Mouse (Mus musculus) central nervous system, embryonic 11.5 days (tissue): ENCODE measurements around the gene Phospho2. TPM values are rescaled to one million over a fixed set of nuclear protein-coding genes. Genes with fewer than 3 reads are reported as not detected.

ENCODE experiments used
- polyA plus RNA-seq: library from polyadenylated mRNA; depleted of rRNA; stranded (reverse); fragments of >200 nt; gene quantifications from 2 replicates; pipeline ENCODE4 v1.2.3, GENCODE M21; 2012; rRNA removed

Phospho2 gene
- polyA plus RNA-seq, result 27.8 and 55.6 TPM in 2 replicates

DNA sequence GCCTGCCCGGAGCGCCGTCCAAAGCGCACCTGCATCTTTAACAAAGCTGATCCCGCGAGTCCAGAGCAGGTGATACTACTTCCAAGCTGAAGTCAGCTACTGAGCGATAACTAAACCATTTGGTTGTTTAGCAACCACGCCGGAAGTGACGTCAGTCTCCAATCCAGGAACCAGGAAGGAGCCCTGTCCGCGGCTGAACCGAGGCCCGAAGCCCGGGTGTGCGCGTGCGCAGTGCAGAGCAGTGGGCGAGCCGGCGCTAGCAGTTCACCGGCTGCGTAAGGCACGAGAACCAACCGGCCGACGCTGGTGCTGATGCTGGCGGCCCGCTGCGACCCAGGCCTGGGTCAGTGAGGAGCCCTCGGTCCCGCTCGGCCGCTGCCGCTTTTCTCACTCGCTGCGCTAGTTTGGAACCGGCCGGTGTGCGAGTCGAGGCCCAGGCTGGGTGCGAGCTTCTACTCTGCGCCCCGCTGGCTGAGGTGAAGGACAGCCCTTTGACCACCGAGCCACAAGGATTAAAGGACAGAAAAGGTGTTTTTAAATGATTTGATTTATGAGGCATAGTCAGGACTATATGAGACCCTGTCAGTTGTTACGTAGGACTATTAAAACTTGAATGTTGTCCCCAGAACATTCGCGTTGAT, at the start of gene Phospho2, which contains the start of gene Ccdc173:
Gene Phospho2 (plus strand): TSS at position 195 of the 641 bp plus-strand sequence.
Gene Ccdc173 (minus strand): TSS at position 147 of the 641 bp plus-strand sequence.

DNA sequence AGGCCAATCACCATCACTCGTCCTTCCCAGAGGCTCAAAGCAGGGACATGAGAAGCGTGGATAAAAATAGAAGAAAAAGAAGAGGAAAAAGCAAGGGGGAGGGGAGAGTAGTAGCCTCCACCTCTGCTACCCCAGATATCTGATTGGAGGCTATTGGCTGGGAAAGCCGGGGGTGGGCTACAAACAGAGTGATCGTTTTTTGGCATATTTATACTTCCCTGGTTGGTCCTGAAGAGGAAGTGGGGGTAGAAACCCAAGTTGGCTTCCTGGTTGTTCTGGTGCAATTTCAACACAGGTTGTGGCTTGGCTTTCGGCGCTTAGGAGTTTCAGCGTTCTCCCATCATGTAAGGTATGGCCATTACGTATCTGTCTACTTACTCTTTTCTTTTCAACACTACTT, 32.3 kb downstream of the Phospho2 start, which contains the start of gene Klhl23:
Gene Klhl23 (plus strand): TSS at position 234 of the 400 bp plus-strand sequence.

Other genes with a start within 250 kb of the Phospho2 start
- gene Lrp2, start 203.6 kb upstream of the Phospho2 start, polyA plus RNA-seq, result 2.8 and 5.0 TPM in 2 replicates
- 14.1 and 26.3 TPM in 2 replicates for gene Bbs5, start 142.5 kb upstream of the Phospho2 start, polyA plus RNA-seq
- 0.56 and 4.9 TPM in 2 replicates for gene Klhl41, start 119.5 kb upstream of the Phospho2 start, polyA plus RNA-seq
- 12.6 and 14.5 TPM in 2 replicates for gene Fastkd1, start 76.1 kb upstream of the Phospho2 start, polyA plus RNA-seq
- 35.4 and 43.0 TPM in 2 replicates for gene Ppig, start 67.1 kb upstream of the Phospho2 start, polyA plus RNA-seq
- gene Ccdc173, start within 50 bp of the Phospho2 start, polyA plus RNA-seq, result 5.0 and 8.8 TPM in 2 replicates
- gene Klhl23, start 32.3 kb downstream of the Phospho2 start, polyA plus RNA-seq, result 19.9 and 29.1 TPM in 2 replicates
- gene Ssb, start 71.9 kb downstream of the Phospho2 start, polyA plus RNA-seq, result 273 and 614 TPM in 2 replicates
- 12.6 and 16.6 TPM in 2 replicates for gene Mettl5, start 96.0 kb downstream of the Phospho2 start, polyA plus RNA-seq
- gene Ubr3, start 107.6 kb downstream of the Phospho2 start, polyA plus RNA-seq, result 21.7 and 43.0 TPM in 2 replicates
- 0.10 and 0.11 TPM in 2 replicates for gene Myo3b, start 249.5 kb downstream of the Phospho2 start, polyA plus RNA-seq